Mouse (Mus musculus) spleen, adult 2 months (tissue): ENCODE measurements around the gene Crtap. TPM values are rescaled to one million over a fixed set of nuclear protein-coding genes. Genes with fewer than 3 reads are reported as not detected.

ENCODE experiments used
- DNase-seq, 2 experiments: peaks; one replicate each; pipeline versions ENCODE4 v3.0.0 to v3.0.0-alpha.2; 2012 to 2021; ENCODE audit warnings: low spot score in 2 of 2, low read depth in 1 of 2
- H3K27ac ChIP-seq: fragments of 200-500 bp; 2 replicates; pipeline ENCODE4 v1.5.1; 2012; ENCODE audit warnings: low read length, inconsistent platforms; ENCODE audit not compliant: insufficient read depth
- H3K27me3 ChIP-seq: fragments of 200-500 bp; 2 replicates; pipeline ENCODE4 v1.6.1; 2012; ENCODE audit warnings: mild to moderate bottlenecking, moderate library complexity, low read length, inconsistent platforms; ENCODE audit not compliant: control insufficient read depth, insufficient read depth
- H3K36me3 ChIP-seq: fragments of 200-500 bp; 2 replicates; pipeline ENCODE4 v1.6.1; 2012; ENCODE audit warnings: mild to moderate bottlenecking, low read length, inconsistent platforms; ENCODE audit not compliant: control insufficient read depth, insufficient read depth
- H3K4me1 ChIP-seq: fragments of 200-500 bp; 2 replicates; pipeline ENCODE4 v1.6.1; 2011; ENCODE audit warnings: inconsistent platforms; ENCODE audit not compliant: control insufficient read depth, insufficient read depth, insufficient read length
- H3K4me3 ChIP-seq: fragments of 200-500 bp; 2 replicates; pipeline ENCODE4 v1.5.1; 2011; ENCODE audit warnings: mild to moderate bottlenecking, inconsistent platforms; ENCODE audit not compliant: insufficient read depth, insufficient read length; ENCODE audit errors: extremely low read depth
- CTCF ChIP-seq: fragments of 200-500 bp; IDR thresholded peaks from 2 replicates; pipeline ENCODE4 v1.5.1; 2011; ENCODE audit warnings: mild to moderate bottlenecking, inconsistent platforms; ENCODE audit not compliant: insufficient read depth, insufficient read length, insufficient replicate concordance; ENCODE audit errors: extremely low read depth
- POLR2A ChIP-seq: fragments of 200-500 bp; IDR thresholded peaks from 2 replicates; pipeline ENCODE4 v1.6.1; 2011; ENCODE audit warnings: low read depth, low read length, inconsistent platforms
- WGBS: fragments of 180-500 bp; shearing (Covaris S2); methylation state at CpG from one replicate; pipeline ENCODE4 v1.1.7; 2018; 5-methylcytosine and 5-hydroxymethylcytosine counted together
- polyA plus RNA-seq: library from polyadenylated mRNA; depleted of rRNA; stranded (reverse); fragments of >200 nt; gene quantifications from 2 replicates; pipeline ENCODE4 v1.2.3, GENCODE M21; 2012

Crtap gene
- polyA plus RNA-seq, 1 experiment, result 37.1 TPM

GRCm38 (mm10) chr9:114421797-114422196 lies 31.3 kb upstream of the Crtap start:
- TF ChIP-seq CTCF (no peak), POLR2A (no peak)
- Histone ChIP-seq H3K36me3 (peaks cover 8% of the 10 kb centered on the region; the same call in 1 of the 2 replicates), H3K4me1 (peaks cover 2% of the 10 kb centered on the region; the same call in 1 of the 2 replicates), H3K27me3 (no peaks in the 10 kb centered on the region), H3K27ac (no peak overlapping the region), H3K4me3 (no peak overlapping the region)
- 83% methylated on average over 7 of the region's 7 CpGs for WGBS
- DNase-seq, result no peak

- H3K4me3 ChIP-seq, result no peak overlapping the region
- no peak overlapping the region for H3K27ac ChIP-seq
- WGBS, result 79% methylated on average over 3 of the region's 3 CpGs
- TF ChIP-seq CTCF, result peak; percentile 16; the same call in 1 of the 2 replicates
- TF ChIP-seq POLR2A, result no peak
- no peaks in the 10 kb centered on the region for H3K27me3 ChIP-seq
- H3K36me3 ChIP-seq, result peaks cover 8% of the 10 kb centered on the region; the same call in 1 of the 2 replicates
- DNase-seq, result no peak
- no peaks in the 10 kb centered on the region for H3K4me1 ChIP-seq
Measured at GRCm38 (mm10) chr9:114421045-114421444, 30.6 kb upstream of the Crtap start.

- Histone ChIP-seq H3K4me1 (no peaks in the 10 kb centered on the region), H3K4me3 (no peak overlapping the region), H3K27ac (no peak overlapping the region), H3K36me3 (peaks cover 3% of the 10 kb centered on the region; the same call in 1 of the 2 replicates), H3K27me3 (no peaks in the 10 kb centered on the region)
- no peak for TF ChIP-seq CTCF
- TF ChIP-seq POLR2A, result no peak
- DNase-seq, result no peak
- 90% methylated on average over 8 of the region's 8 CpGs for WGBS
Measured at GRCm38 (mm10) chr9:114420443-114420842, 30.0 kb upstream of the Crtap start.

- WGBS, result 79% methylated on average over 7 of the region's 7 CpGs
- peak in 1 of 2 experiments; percentile 50 for DNase-seq
Measured at GRCm38 (mm10) chr9:114418187-114418586, 27.7 kb upstream of the Crtap start.

GRCm38 (mm10) chr9:114416646-114417517 lies 26.4 kb upstream of the Crtap start:
- no peak overlapping the region for H3K4me3 ChIP-seq
- no peaks in the 10 kb centered on the region for H3K27me3 ChIP-seq
- no peaks in the 10 kb centered on the region for H3K4me1 ChIP-seq
- no peak for TF ChIP-seq POLR2A
- TF ChIP-seq CTCF, result no peak
- H3K36me3 ChIP-seq, result no peaks in the 10 kb centered on the region
- no peak overlapping the region for H3K27ac ChIP-seq
- no peak for DNase-seq
- WGBS, result 94% methylated on average over 21 of the region's 21 CpGs

More at GRCm38 (mm10) chr9:114418187-114418586, 27.7 kb upstream of the Crtap start:
- peak; percentile 19; the same call in 1 of the 2 replicates for TF ChIP-seq CTCF
- TF ChIP-seq POLR2A, result no peak
- H3K27ac ChIP-seq, result no peak overlapping the region
- H3K27me3 ChIP-seq, result no peaks in the 10 kb centered on the region
- H3K4me1 ChIP-seq, result no peaks in the 10 kb centered on the region
- no peaks in the 10 kb centered on the region for H3K36me3 ChIP-seq
- H3K4me3 ChIP-seq, result no peak overlapping the region

- TF ChIP-seq POLR2A, result no peak
- peak; percentile 72; the same call in 1 of the 2 replicates for TF ChIP-seq CTCF
- H3K36me3 ChIP-seq, result no peaks in the 10 kb centered on the region; the same call in 1 of the 2 replicates
- peak in 1 of 2 experiments; percentile 47 for DNase-seq
Measured at GRCm38 (mm10) chr9:114415701-114416100, 25.2 kb upstream of the Crtap start.

More at GRCm38 (mm10) chr9:114415701-114416100, 25.2 kb upstream of the Crtap start:
- no peaks in the 10 kb centered on the region for H3K4me1 ChIP-seq
- H3K4me3 ChIP-seq, result no peak overlapping the region
- no peak overlapping the region for H3K27ac ChIP-seq
- H3K27me3 ChIP-seq, result no peaks in the 10 kb centered on the region
- 47% methylated on average over 11 of the region's 11 CpGs for WGBS
